Mouse (Mus musculus): Measurements from ENCODE around the gene Nrn1.

The Nrn1 gene

GRCm38 (mm10) chr13:36734731-36735571 lies at the start of gene Nrn1:
Gene Nrn1, minus strand, starts transcription at chr13:36735131.
- CTCF ChIA-PET = no interaction called here

- CTCF ChIA-PET = no interaction called here
Measured at GRCm38 (mm10) chr13:36779626-36780025, 44.7 kb upstream of the Nrn1 start.

GRCm38 (mm10) chr13:36766801-36767200 lies 31.9 kb upstream of the Nrn1 start:
- CTCF ChIA-PET = no interaction called here

- CTCF ChIA-PET = no interaction called here
Measured at GRCm38 (mm10) chr13:36751861-36752260, 16.9 kb upstream of the Nrn1 start.

GRCm38 (mm10) chr13:36750056-36750455 lies 15.1 kb upstream of the Nrn1 start:
- CTCF ChIA-PET = no interaction called here

GRCm38 (mm10) chr13:36736619-36736996 lies 1.7 kb upstream of the Nrn1 start:
- CTCF ChIA-PET = no interaction called here

- CTCF ChIA-PET = no interaction called here
Measured at GRCm38 (mm10) chr13:36735901-36736618, 1.1 kb upstream of the Nrn1 start.

- CTCF ChIA-PET = no interaction called here
Measured at GRCm38 (mm10) chr13:36733989-36734690, 791 bp downstream of the Nrn1 start.

- CTCF ChIA-PET = no interaction called here
Measured at GRCm38 (mm10) chr13:36733566-36733965, 1.4 kb downstream of the Nrn1 start.

GRCm38 (mm10) chr13:36732891-36733490 lies 1.9 kb downstream of the Nrn1 start:
- CTCF ChIA-PET = no interaction called here

GRCm38 (mm10) chr13:36731931-36732461 lies 2.9 kb downstream of the Nrn1 start:
- CTCF ChIA-PET = interaction anchor here (0.6 kb wide), 1 partner anchor 638 kb away, joined by 3 read pairs; no protein-coding TSS in a partner anchor

- CTCF ChIA-PET = interaction anchor here (0.6 kb wide), 1 partner anchor 103 kb away, joined by 5 read pairs; no protein-coding TSS in a partner anchor
Measured at GRCm38 (mm10) chr13:36731016-36731930, 3.7 kb downstream of the Nrn1 start.

GRCm38 (mm10) chr13:36730341-36730761 lies 4.6 kb downstream of the Nrn1 start:
- CTCF ChIA-PET = no interaction called here

- CTCF ChIA-PET = no interaction called here
Measured at GRCm38 (mm10) chr13:36729731-36730340, 5.1 kb downstream of the Nrn1 start.

- CTCF ChIA-PET = no interaction called here
Measured at GRCm38 (mm10) chr13:36728509-36728908, 6.4 kb downstream of the Nrn1 start.

GRCm38 (mm10) chr13:36727779-36728470 lies 7.0 kb downstream of the Nrn1 start:
- CTCF ChIA-PET = no interaction called here

GRCm38 (mm10) chr13:36726951-36727778 lies 7.8 kb downstream of the Nrn1 start:
- CTCF ChIA-PET = no interaction called here

GRCm38 (mm10) chr13:36726551-36726950 lies 8.4 kb downstream of the Nrn1 start:
- CTCF ChIA-PET = no interaction called here

- CTCF ChIA-PET = no interaction called here
Measured at GRCm38 (mm10) chr13:36725881-36726280, 9.1 kb downstream of the Nrn1 start.
